Mouse (Mus musculus) myocyte (in vitro differentiated cells): ENCODE data around the gene Gm38100. TPM values are rescaled to one million over a fixed set of nuclear protein-coding genes. Genes with fewer than 3 reads are reported as not detected.

Experiments
- H3K27me3 ChIP-seq: one replicate; pipeline ENCODE4 v1.6.1; 2011; ENCODE audit not compliant: control insufficient read depth, insufficient read depth, insufficient read length
- H3K36me3 ChIP-seq: one replicate; pipeline ENCODE4 v1.6.1; 2011; ENCODE audit not compliant: control insufficient read depth, insufficient read depth
- H3K4me2 ChIP-seq: one replicate; pipeline ENCODE4 v1.6.1; 2011; ENCODE audit warnings: low read depth, control low read depth
- H3K4me3 ChIP-seq: one replicate; pipeline ENCODE4 v1.5.1; 2011; ENCODE audit warnings: mild to moderate bottlenecking, control low read depth, moderate library complexity
- H3K79me2 ChIP-seq: one replicate; pipeline ENCODE4 v1.6.1; 2011; ENCODE audit not compliant: control insufficient read depth, insufficient read depth
- H3ac ChIP-seq: one replicate; pipeline ENCODE4 v1.6.1; 2011; ENCODE audit not compliant: control insufficient read depth, insufficient read length
- CEBPB ChIP-seq: IDR thresholded peaks from 2 replicates; pipeline ENCODE4 v1.6.1; 2011; ENCODE audit warnings: mild to moderate bottlenecking, moderate library complexity; ENCODE audit not compliant: poor library complexity, insufficient read depth, severe bottlenecking
- E2F4 ChIP-seq: IDR thresholded peaks from one replicate; pipeline ENCODE4 v1.6.1; 2011; ENCODE audit warnings: mild to moderate bottlenecking, control low read depth, moderate library complexity; ENCODE audit not compliant: insufficient read depth
- MAX ChIP-seq: IDR thresholded peaks from one replicate; pipeline ENCODE4 v1.6.1; 2011; ENCODE audit warnings: low read depth, mild to moderate bottlenecking, control low read depth
- MYOD1 ChIP-seq, 3 experiments: IDR thresholded peaks; one replicate each; pipeline ENCODE4 v1.6.1; 2011; ENCODE audit warnings: control low read depth in 2 of 3, low read depth in 2 of 3, mild to moderate bottlenecking in 2 of 3, moderate library complexity in 1 of 3; ENCODE audit not compliant: insufficient read length in 2 of 3, control insufficient read depth in 1 of 3
- MYOG ChIP-seq, 3 experiments: IDR thresholded peaks; one replicate each; pipeline ENCODE4 v1.6.1; 2011; ENCODE audit warnings: control low read depth in 2 of 3, low read depth in 2 of 3, mild to moderate bottlenecking in 2 of 3; ENCODE audit not compliant: insufficient read length in 2 of 3, control insufficient read depth in 1 of 3, insufficient read depth in 1 of 3
- POLR2A ChIP-seq: IDR thresholded peaks from one replicate; pipeline ENCODE4 v1.6.1; 2011; ENCODE audit warnings: low read depth, mild to moderate bottlenecking, control low read depth, moderate library complexity; ENCODE audit not compliant: insufficient read length
- POLR2AphosphoS2 ChIP-seq: IDR thresholded peaks from one replicate; pipeline ENCODE4 v1.6.1; 2011; ENCODE audit warnings: low read depth, control low read depth; ENCODE audit not compliant: insufficient read length
- REST ChIP-seq: IDR thresholded peaks from one replicate; pipeline ENCODE4 v1.6.1; 2011; ENCODE audit warnings: mild to moderate bottlenecking, control low read depth, moderate library complexity; ENCODE audit not compliant: insufficient read depth, insufficient read length
- SRF ChIP-seq: IDR thresholded peaks from one replicate; pipeline ENCODE4 v1.6.1; 2011; ENCODE audit warnings: low read depth; ENCODE audit not compliant: control insufficient read depth, insufficient read length
- TCF12 ChIP-seq: IDR thresholded peaks from one replicate; pipeline ENCODE4 v1.6.1; 2011; ENCODE audit warnings: mild to moderate bottlenecking, control low read depth; ENCODE audit not compliant: poor library complexity, insufficient read depth, severe bottlenecking
- TCF3 ChIP-seq: IDR thresholded peaks from one replicate; pipeline ENCODE4 v1.6.1; 2011; ENCODE audit warnings: low read depth, control low read depth; ENCODE audit not compliant: insufficient read length
- USF1 ChIP-seq: IDR thresholded peaks from one replicate; pipeline ENCODE4 v1.6.1; 2011; ENCODE audit warnings: low read depth, mild to moderate bottlenecking, control low read depth, moderate library complexity
- polyA plus RNA-seq: library from polyadenylated mRNA; unstranded; fragments of >200 nt; fragmentation: generic; extraction: Trizol; gene quantifications from one replicate; pipeline ENCODE4 v1.2.1, GENCODE M21; 2012; ENCODE audit warnings: missing spikeins

Gm38100 gene
- polyA plus RNA-seq: not detected

DNA sequence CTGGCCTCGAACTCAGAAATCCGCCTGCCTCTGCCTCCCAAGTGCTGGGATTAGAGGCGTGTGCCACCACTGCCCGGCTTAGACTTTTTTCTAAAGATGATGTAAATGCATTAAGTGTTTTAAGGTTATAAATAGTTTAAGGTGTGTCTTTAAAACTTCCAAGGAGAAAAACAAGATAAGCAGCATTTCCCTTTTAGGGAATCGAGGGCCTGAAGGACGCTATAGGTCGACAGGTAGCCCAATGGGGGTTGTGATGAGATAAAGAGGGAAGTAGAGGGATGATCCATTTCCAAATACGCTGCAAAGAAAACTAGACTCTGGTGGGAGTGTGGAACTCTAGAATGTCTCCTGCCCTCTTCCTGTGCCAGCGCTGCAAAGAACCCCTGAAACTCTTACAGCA, at the start of gene Gm38100:
Gene Gm38100, plus strand, starts transcription at position 301 of the 400 bp plus-strand sequence.
- Histone ChIP-seq H3K79me2 (no peaks in the 10 kb centered on the region), H3K36me3 (no peaks in the 10 kb centered on the region), H3K4me3 (no peak within 1 kb of the TSS), H3K4me2 (no peak within 1 kb of the TSS), H3K27me3 (no peaks in the 10 kb centered on the region), H3ac (no peak within 1 kb of the TSS)
- TF ChIP-seq TCF12: no peak
- TF ChIP-seq MAX: no peak
- no peak for TF ChIP-seq REST
- TF ChIP-seq SRF: no peak
- TF ChIP-seq E2F4: no peak
- no peak for TF ChIP-seq USF1
- no peak for TF ChIP-seq CEBPB
- TF ChIP-seq TCF3: no peak
- no peak for TF ChIP-seq POLR2AphosphoS2
- TF ChIP-seq MYOG (IDR thresholded peaks at IDR 0.05; ENCODE audit: control insufficient read depth in 1 of 3, insufficient read depth in 1 of 3, insufficient read length in 2 of 3, low read depth in 2 of 3): no peak
- TF ChIP-seq MYOD1 (IDR thresholded peaks at IDR 0.05; ENCODE audit: control insufficient read depth in 1 of 3, insufficient read length in 2 of 3, low read depth in 2 of 3): no peak
- no peak for TF ChIP-seq POLR2A

DNA sequence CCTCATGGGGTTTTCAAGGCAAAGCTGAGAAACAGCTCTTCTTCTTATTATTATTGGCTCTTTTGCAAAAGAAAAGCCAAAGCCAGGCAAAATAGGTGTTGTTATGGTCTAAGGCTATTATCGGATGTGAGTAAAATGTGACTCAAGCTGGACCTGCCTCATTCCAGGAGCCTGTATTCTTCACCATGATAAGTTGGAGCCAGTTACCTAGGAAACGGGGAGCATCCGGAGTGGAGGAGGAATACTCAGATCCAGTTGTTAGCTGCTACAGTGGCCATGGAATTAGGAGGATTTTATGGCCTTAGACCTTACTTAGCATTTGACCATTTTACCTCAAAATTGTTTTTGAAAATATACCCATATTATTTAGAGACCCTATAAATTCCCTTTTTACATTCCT, 49.4 kb upstream of the Gm38100 start:
- no peak overlapping the region for H3K4me2 ChIP-seq
- no peak overlapping the region for H3ac ChIP-seq
- no peak overlapping the region for H3K4me3 ChIP-seq
- no peaks in the 10 kb centered on the region for H3K36me3 ChIP-seq
- TF ChIP-seq POLR2AphosphoS2 (no peak), POLR2A (no peak), CEBPB (no peak), MAX (no peak), TCF3 (no peak), E2F4 (no peak), USF1 (no peak), TCF12 (no peak), MYOD1 (IDR thresholded peaks at IDR 0.05; ENCODE audit: control insufficient read depth in 1 of 3, insufficient read length in 2 of 3, low read depth in 2 of 3) (no peak), MYOG (IDR thresholded peaks at IDR 0.05; ENCODE audit: control insufficient read depth in 1 of 3, insufficient read depth in 1 of 3, insufficient read length in 2 of 3, low read depth in 2 of 3) (no peak), SRF (no peak), REST (no peak)
- H3K27me3 ChIP-seq: no peaks in the 10 kb centered on the region
- H3K79me2 ChIP-seq: no peaks in the 10 kb centered on the region

DNA sequence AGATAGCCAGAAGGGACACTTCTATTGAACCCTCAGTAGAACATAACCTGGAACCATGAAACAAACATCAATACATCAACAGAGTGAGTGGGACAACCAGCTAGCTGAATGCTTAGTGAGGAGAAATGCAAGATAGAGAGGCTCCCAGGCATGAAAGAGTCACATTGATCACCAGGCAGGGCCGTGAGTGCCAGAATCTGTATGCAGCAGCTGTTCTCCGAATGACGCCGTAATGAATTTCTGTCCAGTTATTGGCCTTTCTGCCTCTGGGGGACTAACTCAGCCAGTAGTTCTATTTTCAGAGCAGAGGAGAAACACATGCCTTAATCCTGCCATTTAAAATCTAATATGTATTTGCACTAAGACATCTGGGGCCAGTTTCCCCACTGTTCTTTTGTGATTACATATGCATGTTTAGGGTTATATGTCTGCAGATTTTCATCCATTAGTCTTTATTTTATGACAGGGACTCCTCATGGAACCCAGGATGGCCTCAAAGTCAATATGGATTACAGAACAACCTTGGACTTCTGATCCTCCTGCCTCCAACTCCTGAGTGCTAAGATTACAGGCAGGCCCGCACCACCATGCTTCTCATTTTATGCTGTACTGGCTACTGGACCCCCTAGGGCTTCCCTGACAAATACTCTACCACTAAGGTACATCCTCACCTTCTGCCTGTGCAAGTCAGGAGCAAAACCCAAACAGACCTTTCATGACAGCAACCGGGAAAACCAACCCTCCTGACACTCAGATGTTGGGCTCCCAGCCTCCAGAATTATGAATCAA, 47.9 kb upstream of the Gm38100 start:
- H3K79me2 ChIP-seq: no peaks in the 10 kb centered on the region
- H3K27me3 ChIP-seq: no peaks in the 10 kb centered on the region
- no peaks in the 10 kb centered on the region for H3K36me3 ChIP-seq
- H3K4me2 ChIP-seq: no peak overlapping the region
- no peak overlapping the region for H3ac ChIP-seq
- TF ChIP-seq MAX: no peak
- TF ChIP-seq MYOG (IDR thresholded peaks at IDR 0.05; ENCODE audit: control insufficient read depth in 1 of 3, insufficient read depth in 1 of 3, insufficient read length in 2 of 3, low read depth in 2 of 3): no peak
- TF ChIP-seq POLR2AphosphoS2: no peak
- TF ChIP-seq E2F4: no peak
- no peak for TF ChIP-seq MYOD1 (IDR thresholded peaks at IDR 0.05; ENCODE audit: control insufficient read depth in 1 of 3, insufficient read length in 2 of 3, low read depth in 2 of 3)
- TF ChIP-seq USF1: no peak
- no peak for TF ChIP-seq CEBPB
- no peak for TF ChIP-seq TCF12
- TF ChIP-seq TCF3: no peak
- TF ChIP-seq POLR2A: no peak
- TF ChIP-seq REST: no peak
- TF ChIP-seq SRF: no peak
- no peak overlapping the region for H3K4me3 ChIP-seq

DNA sequence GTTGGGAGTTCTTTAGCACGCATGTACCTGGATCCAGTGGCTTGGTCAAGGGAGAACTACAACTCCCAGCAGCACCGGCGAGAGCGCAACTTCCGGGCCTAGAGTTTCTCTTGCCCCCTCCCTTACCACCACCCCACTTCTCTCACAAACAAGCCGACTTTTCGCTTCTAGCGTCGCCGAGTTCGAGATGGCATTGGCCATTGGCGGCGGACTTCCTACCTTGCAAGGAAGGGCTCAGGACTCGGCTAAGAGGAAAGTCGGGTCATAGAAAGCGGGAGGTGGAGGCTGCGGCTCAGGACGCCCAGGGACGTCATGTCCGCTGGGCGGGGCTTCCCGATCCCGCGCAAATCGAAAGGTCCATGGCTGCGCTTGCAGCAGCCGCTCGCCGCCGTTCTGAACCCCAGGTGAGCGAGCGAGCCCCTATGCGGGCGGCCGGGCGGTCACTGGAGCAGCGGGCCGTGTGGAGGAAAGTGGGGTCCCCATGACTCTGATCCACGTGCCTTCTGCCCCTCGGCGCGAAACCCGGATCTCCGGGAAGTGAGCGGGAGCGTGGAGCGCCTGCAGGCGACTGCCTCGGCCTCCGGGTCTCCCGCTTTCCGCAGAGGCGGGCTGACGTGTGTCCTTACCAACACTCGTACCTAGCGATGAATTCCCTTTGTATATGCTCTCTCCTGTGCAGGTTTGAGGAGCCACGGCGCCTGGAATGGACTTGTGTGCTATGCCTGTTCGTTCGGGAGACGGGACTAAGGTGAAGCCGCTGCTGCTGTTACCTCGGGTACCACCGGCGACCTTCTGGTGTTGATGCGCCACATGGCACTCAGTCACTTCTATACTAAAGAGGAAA, 39.5 kb upstream of the Gm38100 start, which contains the start of gene Exo1:
Gene Exo1, plus strand, starts transcription at position 129 of the 844 bp plus-strand sequence.
- H3ac ChIP-seq: peak within 1 kb of the TSS; percentile 68
- H3K27me3 ChIP-seq: no peaks in the 10 kb centered on the region
- H3K4me2 ChIP-seq: peak within 1 kb of the TSS; percentile 76
- H3K79me2 ChIP-seq: peaks cover 4% of the 10 kb centered on the region
- H3K4me3 ChIP-seq: peak within 1 kb of the TSS; percentile 66
- no peak for TF ChIP-seq POLR2A
- TF ChIP-seq MYOG (IDR thresholded peaks at IDR 0.05; ENCODE audit: control insufficient read depth in 1 of 3, insufficient read depth in 1 of 3, insufficient read length in 2 of 3, low read depth in 2 of 3): no peak
- peak; percentile 94 for TF ChIP-seq E2F4
- TF ChIP-seq MYOD1 (IDR thresholded peaks at IDR 0.05; ENCODE audit: control insufficient read depth in 1 of 3, insufficient read length in 2 of 3, low read depth in 2 of 3): no peak
- H3K36me3 ChIP-seq: no peaks in the 10 kb centered on the region
